Mouse (Mus musculus): ENCODE data around the gene Wasf2.

DNA sequence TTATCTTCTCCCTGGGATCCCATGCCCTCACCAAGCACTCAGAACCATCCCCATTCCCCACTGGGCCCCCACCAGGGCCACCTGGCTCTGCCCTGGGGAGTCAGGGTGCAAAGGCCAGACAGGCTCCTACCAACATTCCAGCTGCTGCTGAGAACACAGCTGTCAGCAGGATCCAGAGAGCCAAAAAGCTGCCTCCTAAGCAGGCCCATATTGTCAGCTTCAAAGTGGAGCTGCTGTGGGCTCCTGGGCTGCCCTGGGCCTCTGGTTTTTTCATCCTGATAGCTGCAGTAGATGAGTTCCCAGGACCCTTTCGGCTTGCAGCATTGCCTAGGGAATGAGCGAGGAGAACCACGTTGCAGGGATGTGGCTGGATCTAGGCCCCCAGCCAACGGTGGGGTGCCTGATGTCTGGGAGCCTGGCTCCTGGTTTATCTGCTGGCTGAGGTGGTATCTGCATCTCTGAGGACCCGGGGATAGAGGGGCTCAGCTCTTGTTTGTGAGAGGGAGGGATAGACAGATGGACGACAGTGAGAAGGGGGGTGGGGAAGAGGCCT is 36.7 kb upstream of the Wasf2 start:
- TF ChIP-seq POLR2A (IDR thresholded peaks at IDR 0.05; ENCODE audit: borderline replicate concordance, low read depth, low read length), result no peak
- no peak for TF ChIP-seq CTCF (IDR thresholded peaks at IDR 0.05; ENCODE audit: low read depth, low read length)
